Mouse (Mus musculus) lung, adult 2 months (tissue): Measurements from ENCODE around the gene Atg2a.

Experiments
- CTCF ChIP-seq: fragments of 200-500 bp; IDR thresholded peaks from 2 replicates; pipeline ENCODE4 v1.5.1; 2011; ENCODE audit warnings: mild to moderate bottlenecking, low read length, control low read depth; ENCODE audit not compliant: insufficient read depth
- POLR2A ChIP-seq: fragments of 200-500 bp; IDR thresholded peaks from 2 replicates; pipeline ENCODE4 v1.6.1; 2011; ENCODE audit warnings: low read depth, mild to moderate bottlenecking, control low read depth, low read length, borderline replicate concordance; ENCODE audit errors: extremely low read depth

GRCm38 (mm10) chr19:6278439-6279073, 37.1 kb downstream of the Atg2a start:
- TF ChIP-seq CTCF (no peak), POLR2A (0 out of 2 replicates have a peak, but pooled peaks have one; percentile 3)
